Mouse (Mus musculus) small intestine, adult 2 months (tissue): ENCODE measurements at regions not wholly inside any gene's neighbourhood (a gene's known extent, or its start where the extent isn't known, plus 50 kb on each side); places are given as distances from the start of the nearest gene placed in this dataset.

Experiments
- CTCF ChIP-seq: fragments of 200-500 bp; IDR thresholded peaks from 2 replicates; pipeline ENCODE4 v1.5.1; 2012; ENCODE audit warnings: low read depth, mild to moderate bottlenecking, control low read depth, inconsistent platforms, low read length, moderate library complexity, mixed read lengths; ENCODE audit not compliant: insufficient replicate concordance, insufficient read length; ENCODE audit errors: extremely low read depth
- POLR2A ChIP-seq: fragments of 200-500 bp; IDR thresholded peaks from 2 replicates; pipeline ENCODE4 v1.6.1; 2012; ENCODE audit warnings: low read depth, mild to moderate bottlenecking, control low read depth, inconsistent platforms, low read length, moderate library complexity

GRCm38 (mm10) chr13:52297277-52297623 is 233.8 kb downstream of the Diras2 start:
- TF ChIP-seq CTCF, result no peak
- no peak for TF ChIP-seq POLR2A
